Mouse (Mus musculus): ENCODE data around the gene Kcna2. TPM values are rescaled to one million over a fixed set of nuclear protein-coding genes. Genes with fewer than 3 reads are reported as not detected.
A peak's percentile ranks its signal among the peaks of the same experiment; 100 is the strongest.

Gene Kcna2
- 0.08 TPM in 2 replicates for polyA plus RNA-seq (2015; fragmentation: Nextera tagmentation; extraction: Ambion mirVana)

DNA sequence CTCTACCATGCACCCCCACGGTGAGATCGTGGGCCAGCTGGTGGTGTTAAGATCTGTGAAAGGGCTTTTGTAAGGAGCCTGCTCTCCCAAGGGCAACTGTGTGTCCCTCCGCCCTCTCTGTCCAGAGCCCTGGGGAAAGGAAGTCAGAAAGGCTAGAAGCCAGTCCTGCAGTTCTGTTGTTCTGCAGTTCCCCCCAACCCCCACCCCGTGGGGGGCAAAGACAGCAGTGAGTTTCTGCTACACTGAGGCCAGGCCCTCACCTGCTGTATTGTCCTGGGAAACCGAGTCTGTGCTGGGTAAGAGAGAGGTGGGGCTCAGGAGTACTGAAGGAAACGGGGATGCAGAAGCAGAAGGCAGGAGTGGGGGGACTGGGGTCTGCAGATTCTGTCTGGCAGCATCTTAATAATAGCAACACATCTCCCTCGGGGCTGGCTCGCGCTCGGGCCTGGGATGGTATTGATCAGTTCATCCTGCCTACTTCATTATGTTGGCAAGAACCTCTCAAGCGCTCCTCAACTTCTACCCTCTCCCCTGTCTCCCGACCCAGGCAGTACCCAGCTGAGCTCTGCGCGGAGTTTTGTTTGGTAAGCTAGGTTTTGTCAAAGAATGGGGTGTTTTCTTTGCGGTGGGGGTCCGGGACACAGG lies at the start of gene Kcna2:
Kcna2 (plus strand) TSS at position 336 of the 645 bp plus-strand sequence.
- peaks cover 68% of the 10 kb centered on the region for H3K27me3 ChIP-seq
- H3K36me3 ChIP-seq = no peaks in the 10 kb centered on the region
- H3K4me2 ChIP-seq = peak within 1 kb of the TSS; percentile 98
- peaks cover 22% of the 10 kb centered on the region for H3K4me1 ChIP-seq
- H3K4me3 ChIP-seq (replicated peaks) = peak within 1 kb of the TSS; percentile 55
- 0 out of 2 replicates have a peak, but pooled peaks have one; percentile 5 for ATAC-seq (replicated peaks; ENCODE audit: low FRiP score)
- 4% methylated on average over 16 of the region's 16 CpGs for WGBS
- no peaks in the 10 kb centered on the region for H3K9me3 ChIP-seq (replicated peaks)
- H3K9ac ChIP-seq = no peak within 1 kb of the TSS
- H3K27ac ChIP-seq = no peak within 1 kb of the TSS

DNA sequence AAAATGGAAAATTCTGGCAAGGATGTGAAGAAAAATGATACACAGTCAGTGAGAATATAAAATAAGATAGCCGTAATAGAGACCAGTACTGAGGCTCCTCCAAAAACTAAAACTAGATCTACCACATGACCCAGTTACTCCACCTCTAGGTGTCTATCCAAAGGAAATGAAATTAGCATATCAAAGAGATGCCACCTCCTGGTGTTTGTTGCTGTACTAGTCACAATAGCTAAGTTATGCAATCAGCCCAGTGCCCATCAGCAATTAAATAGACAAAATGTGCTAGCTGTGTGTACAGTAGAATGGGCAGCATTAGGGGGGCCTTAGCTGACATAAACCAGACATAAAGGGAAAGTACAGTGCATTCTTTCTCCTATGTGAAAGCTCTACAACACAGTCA lies 39.5 kb upstream of the Kcna2 start:
- no peaks in the 10 kb centered on the region for H3K9me3 ChIP-seq (replicated peaks)
- H3K36me3 ChIP-seq = no peaks in the 10 kb centered on the region
- H3K27ac ChIP-seq = no peak overlapping the region
- H3K9ac ChIP-seq = no peak overlapping the region
- H3K4me1 ChIP-seq = no peaks in the 10 kb centered on the region
- H3K4me2 ChIP-seq = no peak overlapping the region
- no peaks in the 10 kb centered on the region for H3K27me3 ChIP-seq
- ATAC-seq (replicated peaks; ENCODE audit: low FRiP score) = no peak
- 96% methylated on average over 1 of the region's 1 CpGs for WGBS
- no peak overlapping the region for H3K4me3 ChIP-seq (replicated peaks)

- Histone ChIP-seq H3K27ac (no peak overlapping the region), H3K9ac (no peak overlapping the region), H3K4me2 (no peak overlapping the region), H3K9me3 (replicated peaks) (no peaks in the 10 kb centered on the region), H3K27me3 (no peaks in the 10 kb centered on the region), H3K4me3 (replicated peaks) (no peak overlapping the region), H3K4me1 (no peaks in the 10 kb centered on the region), H3K36me3 (no peaks in the 10 kb centered on the region)
- 40% methylated on average over 1 of the region's 1 CpGs for WGBS
- no peak; the same call in 1 of the 2 replicates for ATAC-seq (replicated peaks; ENCODE audit: low FRiP score)
Measured at GRCm38 (mm10) chr3:107062771-107063170, 38.2 kb upstream of the Kcna2 start.

DNA sequence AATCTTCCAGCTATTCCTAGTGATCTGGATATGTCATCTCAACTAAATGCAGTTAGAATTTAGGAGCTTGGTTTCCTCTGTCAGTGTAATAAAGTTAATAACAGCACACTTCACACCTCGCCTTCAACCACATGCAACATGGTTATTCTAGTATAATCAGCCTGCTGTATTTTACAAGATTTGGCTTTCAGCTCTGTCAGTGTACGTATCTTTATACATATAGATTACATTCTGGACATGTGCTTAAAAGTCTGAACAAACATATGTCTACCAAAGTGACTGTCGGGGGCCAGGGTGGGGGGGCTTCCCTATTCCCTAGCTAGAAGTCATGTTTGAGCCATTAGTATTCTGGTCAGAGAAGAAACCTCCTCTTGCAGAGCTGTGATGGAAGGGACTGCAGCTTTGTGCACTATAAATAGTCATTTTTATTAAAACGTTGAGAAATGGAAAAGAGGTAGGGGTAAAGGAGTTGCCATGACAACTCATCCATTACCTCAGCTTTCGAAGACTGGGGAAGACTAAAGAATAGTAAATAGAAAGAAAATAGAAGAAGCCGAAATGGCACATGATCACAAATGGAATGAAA lies 35.3 kb upstream of the Kcna2 start:
- ATAC-seq (replicated peaks; ENCODE audit: low FRiP score) = no peak
- WGBS = 83% methylated on average over 6 of the region's 6 CpGs
- Histone ChIP-seq H3K4me2 (no peak overlapping the region), H3K36me3 (no peaks in the 10 kb centered on the region), H3K27me3 (no peaks in the 10 kb centered on the region), H3K4me1 (no peaks in the 10 kb centered on the region), H3K9ac (no peak overlapping the region), H3K4me3 (replicated peaks) (no peak overlapping the region), H3K9me3 (replicated peaks) (no peaks in the 10 kb centered on the region), H3K27ac (no peak overlapping the region)

DNA sequence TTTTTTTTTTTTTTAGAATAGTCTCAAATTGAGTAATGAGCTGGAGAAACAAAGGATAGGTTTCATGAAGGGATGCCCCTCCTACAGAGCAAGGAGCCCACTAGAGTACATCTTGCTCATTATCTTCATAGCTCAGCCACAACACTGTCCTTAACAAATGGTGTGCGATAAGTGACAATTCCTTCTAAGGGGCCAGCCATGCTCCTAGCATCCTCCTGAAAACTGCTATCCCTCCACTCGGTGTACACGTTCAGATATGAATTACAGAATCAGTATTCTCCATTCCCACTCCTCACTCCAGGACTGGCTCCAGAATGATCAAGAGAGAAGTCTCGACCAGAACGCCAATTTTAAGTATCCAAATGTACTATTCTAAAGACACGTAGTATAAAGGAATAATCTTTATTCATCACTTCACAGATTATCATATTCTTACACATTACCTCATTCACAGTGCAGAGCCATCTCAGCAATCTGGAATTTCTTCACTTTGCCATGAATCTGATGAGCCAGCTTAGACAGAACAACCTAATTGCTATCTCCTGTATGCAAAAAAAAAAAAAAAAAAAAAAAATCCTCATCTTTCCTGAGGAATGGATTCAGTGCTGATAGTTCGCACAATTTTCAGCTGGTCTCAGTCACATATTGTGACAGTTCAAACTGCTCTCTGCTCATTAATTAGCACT lies 34.6 kb upstream of the Kcna2 start:
- H3K4me2 ChIP-seq = no peak overlapping the region
- no peak for ATAC-seq (replicated peaks; ENCODE audit: low FRiP score)
- WGBS = 89% methylated on average over 7 of the region's 7 CpGs

DNA sequence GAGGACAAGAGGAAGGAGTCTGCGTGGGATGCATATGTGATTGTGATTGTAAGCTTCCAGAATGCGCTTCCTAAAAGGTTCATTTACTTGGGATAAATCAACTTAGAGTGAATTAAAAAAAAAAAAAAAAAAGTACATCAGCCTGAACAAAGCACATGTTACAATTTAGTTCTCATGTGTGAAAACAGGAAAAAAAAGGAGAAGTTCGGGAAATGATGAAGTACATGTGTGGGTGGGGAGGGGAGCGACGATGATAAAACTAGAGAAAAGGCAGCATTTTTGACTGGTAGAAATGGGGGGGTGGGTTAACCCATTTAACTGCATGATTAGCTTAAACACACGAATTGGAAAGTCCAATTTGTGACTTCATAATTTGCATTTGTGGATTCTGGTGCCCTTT lies 33.7 kb upstream of the Kcna2 start:
- H3K27me3 ChIP-seq = no peaks in the 10 kb centered on the region
- no peak for ATAC-seq (replicated peaks; ENCODE audit: low FRiP score)
- no peaks in the 10 kb centered on the region for H3K9me3 ChIP-seq (replicated peaks)
- H3K36me3 ChIP-seq = no peaks in the 10 kb centered on the region
- no peak overlapping the region for H3K4me2 ChIP-seq
- H3K9ac ChIP-seq = no peak overlapping the region
- H3K4me1 ChIP-seq = no peaks in the 10 kb centered on the region
- H3K27ac ChIP-seq = no peak overlapping the region
- 73% methylated on average over 6 of the region's 6 CpGs for WGBS
- H3K4me3 ChIP-seq (replicated peaks) = no peak overlapping the region

More for the DNA sequence above, 34.6 kb upstream of the Kcna2 start:
- Histone ChIP-seq H3K9me3 (replicated peaks) (no peaks in the 10 kb centered on the region), H3K27me3 (no peaks in the 10 kb centered on the region), H3K36me3 (no peaks in the 10 kb centered on the region), H3K9ac (no peak overlapping the region), H3K27ac (no peak overlapping the region), H3K4me1 (no peaks in the 10 kb centered on the region), H3K4me3 (replicated peaks) (no peak overlapping the region)

DNA sequence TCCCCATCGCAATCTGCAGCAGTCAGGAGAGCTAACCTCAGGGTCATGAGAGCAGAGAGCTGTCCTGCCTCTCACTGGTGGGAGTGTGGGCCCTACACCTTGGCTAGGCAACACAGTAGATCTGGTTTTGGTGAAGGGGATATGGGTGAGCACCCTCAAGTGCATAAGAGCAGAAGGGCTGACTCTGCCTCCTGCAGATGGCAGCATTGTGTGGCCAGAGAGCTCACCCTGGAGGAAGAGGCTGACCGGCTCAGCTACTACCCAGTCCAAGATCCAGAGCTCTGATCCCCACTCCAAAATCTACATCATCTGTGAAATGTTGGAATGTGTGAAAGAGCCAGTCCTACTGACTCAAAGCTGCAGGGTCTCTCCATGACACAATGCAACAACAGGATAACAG lies 27.1 kb upstream of the Kcna2 start:
- H3K4me2 ChIP-seq = no peak overlapping the region
- no peak overlapping the region for H3K9ac ChIP-seq
- H3K4me3 ChIP-seq (replicated peaks) = no peak overlapping the region
- 61% methylated on average over 2 of the region's 2 CpGs for WGBS
- no peaks in the 10 kb centered on the region for H3K9me3 ChIP-seq (replicated peaks)
- no peak for ATAC-seq (replicated peaks; ENCODE audit: low FRiP score)
- no peaks in the 10 kb centered on the region for H3K36me3 ChIP-seq
- H3K27ac ChIP-seq = no peak overlapping the region
- no peaks in the 10 kb centered on the region for H3K4me1 ChIP-seq
- H3K27me3 ChIP-seq = no peaks in the 10 kb centered on the region

GRCm38 (mm10) chr3:107075705-107076104 lies 25.2 kb upstream of the Kcna2 start:
- Histone ChIP-seq H3K4me2 (no peak overlapping the region), H3K9ac (no peak overlapping the region), H3K36me3 (no peaks in the 10 kb centered on the region), H3K27me3 (no peaks in the 10 kb centered on the region), H3K27ac (no peak overlapping the region), H3K4me3 (replicated peaks) (no peak overlapping the region), H3K9me3 (replicated peaks) (no peaks in the 10 kb centered on the region), H3K4me1 (no peaks in the 10 kb centered on the region)
- WGBS = 91% methylated on average over 1 of the region's 1 CpGs
- ATAC-seq (replicated peaks; ENCODE audit: low FRiP score) = no peak

DNA sequence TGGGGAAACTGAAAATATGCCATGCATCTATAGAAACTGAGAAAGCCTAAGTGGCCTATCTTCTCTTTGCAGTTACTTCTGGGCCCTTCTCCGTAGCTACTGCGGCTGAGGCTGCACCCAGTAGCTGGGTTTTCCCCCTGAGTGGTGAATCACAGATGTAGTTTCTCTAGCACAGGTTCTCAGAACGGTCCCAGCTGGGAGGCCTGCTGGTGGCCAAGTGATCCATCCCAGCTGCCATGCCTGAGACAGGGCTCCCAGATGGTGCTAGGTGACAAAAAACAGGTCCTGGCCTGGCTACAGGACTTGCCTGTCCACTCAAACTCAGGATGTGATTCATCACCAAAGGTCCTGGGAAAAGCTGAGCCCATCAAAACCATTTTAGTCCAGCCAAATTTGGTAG lies 24.3 kb upstream of the Kcna2 start:
- WGBS = 69% methylated on average over 3 of the region's 3 CpGs
- Histone ChIP-seq H3K27me3 (no peaks in the 10 kb centered on the region), H3K27ac (no peak overlapping the region), H3K4me3 (replicated peaks) (no peak overlapping the region), H3K36me3 (no peaks in the 10 kb centered on the region), H3K9me3 (replicated peaks) (no peaks in the 10 kb centered on the region), H3K4me2 (no peak overlapping the region), H3K4me1 (no peaks in the 10 kb centered on the region), H3K9ac (no peak overlapping the region)
- ATAC-seq (replicated peaks; ENCODE audit: low FRiP score) = no peak

- Histone ChIP-seq H3K27me3 (no peaks in the 10 kb centered on the region), H3K4me2 (no peak overlapping the region), H3K4me3 (replicated peaks) (no peak overlapping the region), H3K9me3 (replicated peaks) (no peaks in the 10 kb centered on the region), H3K27ac (no peak overlapping the region), H3K4me1 (no peaks in the 10 kb centered on the region), H3K9ac (no peak overlapping the region), H3K36me3 (no peaks in the 10 kb centered on the region)
- WGBS = 91% methylated on average over 2 of the region's 2 CpGs
- no peak for ATAC-seq (replicated peaks; ENCODE audit: low FRiP score)
Measured at GRCm38 (mm10) chr3:107077101-107077500, 23.8 kb upstream of the Kcna2 start.

GRCm38 (mm10) chr3:107080803-107081202 lies 20.1 kb upstream of the Kcna2 start:
- Histone ChIP-seq H3K27me3 (no peaks in the 10 kb centered on the region), H3K9ac (no peak overlapping the region), H3K36me3 (no peaks in the 10 kb centered on the region), H3K9me3 (replicated peaks) (no peaks in the 10 kb centered on the region), H3K4me3 (replicated peaks) (no peak overlapping the region), H3K4me2 (no peak overlapping the region), H3K4me1 (no peaks in the 10 kb centered on the region), H3K27ac (no peak overlapping the region)
- WGBS = 75% methylated on average over 3 of the region's 3 CpGs
- ATAC-seq (replicated peaks; ENCODE audit: low FRiP score) = no peak

DNA sequence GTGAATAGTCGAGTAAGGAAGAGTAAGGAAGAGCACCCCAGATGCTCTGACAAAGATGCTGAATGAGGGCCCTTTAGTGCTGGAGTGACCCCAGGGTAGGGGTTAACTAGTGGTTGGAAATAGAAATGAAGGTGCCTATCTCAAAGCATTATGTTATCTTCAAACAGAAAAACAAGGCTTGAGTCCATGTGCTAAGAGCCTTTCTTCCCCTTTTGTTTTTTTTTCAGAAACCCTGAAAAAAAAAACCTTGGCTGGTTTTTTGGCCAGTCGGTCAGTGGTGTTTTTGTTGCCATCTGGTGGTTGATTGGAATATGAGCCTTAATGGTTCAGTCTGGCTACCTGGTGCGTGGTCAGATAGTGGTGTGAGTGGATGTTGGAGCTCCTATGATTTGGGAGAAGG lies 19.7 kb upstream of the Kcna2 start:
- Histone ChIP-seq H3K27ac (no peak overlapping the region), H3K4me2 (no peak overlapping the region), H3K9ac (no peak overlapping the region), H3K4me3 (replicated peaks) (no peak overlapping the region), H3K36me3 (no peaks in the 10 kb centered on the region), H3K27me3 (no peaks in the 10 kb centered on the region), H3K9me3 (replicated peaks) (no peaks in the 10 kb centered on the region), H3K4me1 (no peaks in the 10 kb centered on the region)
- 28% methylated on average over 3 of the region's 3 CpGs for WGBS
- no peak for ATAC-seq (replicated peaks; ENCODE audit: low FRiP score)
